21 mouse cellular contexts compared by ENCODE assay signal in the genomic region with DNA sequence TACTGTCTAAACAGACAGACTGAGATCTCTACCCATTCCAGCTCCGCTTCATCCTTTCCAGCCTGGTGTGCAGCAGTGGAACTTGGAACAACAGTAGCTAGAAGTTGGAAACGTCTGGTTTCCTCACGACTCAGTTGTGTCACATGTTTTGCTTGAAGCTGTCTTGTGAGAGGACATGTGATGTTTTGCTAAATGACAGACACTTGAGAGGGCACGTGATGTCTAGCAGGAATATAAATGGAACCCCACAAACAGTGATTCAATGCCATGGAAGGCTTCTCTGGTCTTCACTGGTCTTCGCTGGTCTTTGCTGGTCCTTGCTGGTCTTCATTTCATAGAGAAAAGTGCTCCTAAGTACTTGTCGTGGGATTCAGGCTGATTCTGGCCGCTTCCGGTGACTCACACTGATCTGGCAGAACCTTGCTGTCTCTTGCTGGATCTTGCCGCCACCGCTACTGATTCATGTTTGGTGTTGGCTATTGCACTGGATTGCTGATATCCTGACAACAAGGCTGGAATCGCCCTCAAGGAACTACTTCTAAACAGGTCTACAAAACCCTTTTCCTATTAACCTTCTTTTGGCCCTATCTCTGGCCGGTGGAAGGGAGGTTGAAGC. TPM values are rescaled to one million over a fixed set of nuclear protein-coding genes. Genes with fewer than 3 reads are reported as not detected.
A peak's percentile ranks its signal among the peaks of the same experiment; 100 is the strongest.
DNase-seq lines count a peak whose midpoint lies in the region; TF ChIP-seq lines count a peak whose summit lies in the region.
"Had no signal": no experiment of that assay in that cellular context is flagged by ENCODE, and none has a peak within 500 bp of the region (broad histone marks: within the 10 kb centered on the region; RNA-seq: fewer than 3 reads in every experiment).

No protein-coding gene starts in this region.

- no peak for TF ChIP-seq POLR2A in myocyte (IDR thresholded peaks at IDR 0.05; ENCODE audit: insufficient read length, low read depth)

- H3ac ChIP-seq in C2C12 (ENCODE audit: control insufficient read depth, insufficient read length, low read depth) (no peak overlapping the region), myocyte (ENCODE audit: control insufficient read depth, insufficient read length) (no peak overlapping the region)

- H3K27me3 ChIP-seq in C2C12 (ENCODE audit: control insufficient read depth, insufficient read depth, insufficient read length) (no peaks in the 10 kb centered on the region), myocyte (ENCODE audit: control insufficient read depth, insufficient read depth, insufficient read length) (no peaks in the 10 kb centered on the region)
- H3K27me3 ChIP-seq: embryonic facial prominence, embryonic 12.5 days; forebrain, embryonic 12.5 days; heart, embryonic 13.5 days; hindbrain, embryonic 12.5 days; midbrain, embryonic 15.5 days had no signal

- TF ChIP-seq CTCF in C2C12 (IDR thresholded peaks at IDR 0.05; ENCODE audit: control insufficient read depth, insufficient read depth, insufficient read length), result no peak

- H3K4me3 ChIP-seq in C2C12 (ENCODE audit: insufficient read depth, poor library complexity, severe bottlenecking), result no peak overlapping the region
- H3K4me3 ChIP-seq in myocyte, result no peak overlapping the region
- H3K4me3 ChIP-seq: embryonic facial prominence, embryonic 12.5 days; forebrain, embryonic 12.5 days; heart, adult 2 months; heart, embryonic 13.5 days; hindbrain, embryonic 12.5 days; midbrain, embryonic 15.5 days had no signal

- no peaks in the 10 kb centered on the region for H3K36me3 ChIP-seq in C2C12 (ENCODE audit: control insufficient read depth, insufficient read depth)
- H3K36me3 ChIP-seq in myocyte (ENCODE audit: control insufficient read depth, insufficient read depth), result no peaks in the 10 kb centered on the region
- H3K36me3 ChIP-seq: embryonic facial prominence, embryonic 12.5 days; forebrain, embryonic 12.5 days; heart, embryonic 13.5 days; hindbrain, embryonic 12.5 days; midbrain, embryonic 15.5 days had no signal

- intact Hi-C loops in heart, postnatal 36 days (cut with DNase I), result no loop called here
- intact Hi-C loops in left cerebral cortex, postnatal 4 days (cut with DNase I), result no loop called here

- DNase-seq in heart, adult 11 months, result peak; percentile 72
- DNase-seq in heart, postnatal 36 days, result no peak
- DNase-seq in adrenal gland, postnatal 10 days, result peak; percentile 46
- no peak for DNase-seq in right cerebral cortex, postnatal 36 days (ENCODE audit: low spot score in 2 of 2)
- DNase-seq in left cerebral cortex, postnatal 4 days, result no peak
- DNase-seq: B cell, adult 2 months; cerebellum, adult 11 months; cerebellum, postnatal 25 days; gastrocnemius, postnatal 25 days; heart, adult 2 months; heart, postnatal 14 days; kidney, adult 18-20 months; kidney, postnatal 10 days; lung, postnatal 4 days had no signal

- no peaks in the 10 kb centered on the region for H3K79me3 ChIP-seq in C2C12 (ENCODE audit: low read depth)

- no peaks in the 10 kb centered on the region for H3K79me2 ChIP-seq in C2C12 (ENCODE audit: control insufficient read depth, insufficient read depth)
- H3K79me2 ChIP-seq in myocyte (ENCODE audit: control insufficient read depth, insufficient read depth), result no peaks in the 10 kb centered on the region

- H3K4me2 ChIP-seq in myocyte (ENCODE audit: low read depth), result peak overlapping the region; percentile 61
- H3K4me2 ChIP-seq: embryonic facial prominence, embryonic 12.5 days; forebrain, embryonic 12.5 days; heart, embryonic 13.5 days; hindbrain, embryonic 12.5 days; midbrain, embryonic 15.5 days had no signal

TF ChIP-seq in C2C12, 6 proteins besides CTCF, POLR2A, EP300 and RAD21:
- TF ChIP-seq FOSL1 (IDR thresholded peaks at IDR 0.05; ENCODE audit: insufficient read depth, low read length, poor library complexity, severe bottlenecking), result peak; percentile 68
- peak; percentile 90 for TF ChIP-seq USF1 (IDR thresholded peaks at IDR 0.05; ENCODE audit: low read depth)
- peak; percentile 57 for TF ChIP-seq CEBPB (IDR thresholded peaks at IDR 0.05; ENCODE audit: low read depth)
- no peak for TF ChIP-seq MYOD1 (IDR thresholded peaks at IDR 0.05; ENCODE audit: control insufficient read depth, insufficient read length, low read depth)
- no peak for TF ChIP-seq MYOG (IDR thresholded peaks at IDR 0.05; ENCODE audit: control insufficient read depth, extremely low read depth, insufficient read length)
- peak; percentile 64 for TF ChIP-seq MAX (IDR thresholded peaks at IDR 0.05)

TF ChIP-seq in myocyte, 11 proteins besides CTCF, POLR2A, EP300 and RAD21:
- TF ChIP-seq CEBPB (IDR thresholded peaks at IDR 0.05; ENCODE audit: insufficient read depth, poor library complexity, severe bottlenecking) (peak; percentile 98), USF1 (IDR thresholded peaks at IDR 0.05; ENCODE audit: low read depth) (peak; percentile 87), TCF3 (IDR thresholded peaks at IDR 0.05; ENCODE audit: insufficient read length, low read depth) (no peak)
TF ChIP-seq in myocyte: peak in this region for 2.

RNA-seq across cellular contexts. Expression of a gene that starts 16.2 kb away (rescaled TPM):
- total RNA-seq in heart, postnatal 36 days (2021), result 10 to 100 TPM; 15.8 to 16.1 TPM
- polyA plus RNA-seq in C2C12 (2012; fragmentation: generic; extraction: Trizol) (6.2 TPM), myocyte (2012; fragmentation: generic; extraction: Trizol) (5.6 TPM)
- total RNA-seq in adrenal gland, postnatal 10 days (2021), result 10 to 100 TPM; 26.8 to 32.8 TPM
- total RNA-seq in left cerebral cortex, postnatal 4 days (2021), result 10 to 100 TPM; 73.1 to 75.2 TPM

Comparison
In these comparisons a context has a peak if more than half of its experiments do, and no peak if none do; other contexts are left out.
1. DNase-seq: peak in heart, adult 11 months (single experiment) and adrenal gland, postnatal 10 days (single experiment); none in heart, postnatal 36 days (0 of 2), right cerebral cortex, postnatal 36 days (0 of 2) and left cerebral cortex, postnatal 4 days (single experiment).